14 mouse cellular contexts compared by ENCODE assay signal in the genomic region with DNA sequence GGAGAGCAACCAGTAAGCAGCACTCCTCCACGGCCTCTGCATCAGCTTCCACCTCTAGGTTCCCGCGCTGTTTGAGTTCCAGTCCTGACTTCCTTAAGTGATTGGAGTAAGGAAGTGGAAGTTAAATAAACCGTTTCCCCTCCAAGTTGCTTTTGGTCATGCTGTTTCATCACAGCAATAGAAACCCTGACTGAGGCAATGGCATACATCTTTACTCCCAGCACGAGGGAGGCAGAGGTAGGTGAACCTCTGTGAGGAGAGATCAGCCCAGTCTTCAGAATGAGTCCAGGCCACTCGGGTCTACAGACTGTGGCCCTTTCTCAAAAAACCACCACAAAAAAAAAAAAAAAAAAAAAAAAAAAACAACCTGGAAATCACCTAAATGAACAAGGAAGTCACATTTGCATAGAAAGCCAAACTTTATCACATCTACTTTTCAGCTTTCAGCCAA. TPM values are rescaled to one million over a fixed set of nuclear protein-coding genes. Genes with fewer than 3 reads are reported as not detected.
DNase-seq lines count a peak whose midpoint lies in the region; ATAC-seq and TF ChIP-seq lines count a peak whose summit lies in the region.
"Had no signal": no experiment of that assay in that cellular context is flagged by ENCODE, and none has a peak within 500 bp of the region (broad histone marks: within the 10 kb centered on the region; RNA-seq: fewer than 3 reads in every experiment).

No protein-coding gene starts in this region.

- 72% methylated on average over 6 of the region's 6 CpGs for WGBS in liver, adult 2 months
- WGBS in embryonic facial prominence, embryonic 14.5 days, result 72% methylated on average over 6 of the region's 6 CpGs

- no peak for DNase-seq in liver, adult 2 months (ENCODE audit: extremely low read depth, low read depth, low spot score)
- no peak for DNase-seq in liver
- no peak for DNase-seq in MEL (ENCODE audit: low read depth, low spot score)
- DNase-seq in embryonic facial prominence, embryonic 14.5 days (ENCODE audit: low spot score), result peak; percentile 17
- DNase-seq in right cerebral cortex, postnatal 36 days (ENCODE audit: low spot score in 2 of 2), result no peak
- no peak for DNase-seq in gastrocnemius, postnatal 4 days (ENCODE audit: low spot score in 2 of 2)
- DNase-seq: adrenal gland, postnatal 10 days; cerebellum, adult 11 months; gastrocnemius, postnatal 10 days; heart, postnatal 36 days; kidney, adult 11 months; right cerebral cortex, postnatal 14 days had no signal

- no peak for TF ChIP-seq POLR2A in liver, adult 2 months (IDR thresholded peaks at IDR 0.05; ENCODE audit: extremely low read depth, insufficient read depth, low read length)
- TF ChIP-seq POLR2A in MEL (IDR thresholded peaks at IDR 0.05; ENCODE audit: control insufficient read depth in 1 of 2, insufficient read depth in 1 of 2, low read depth in 1 of 2, low read length in 2 of 2, poor library complexity in 1 of 2), result no peak

- H3K4me3 ChIP-seq in liver, adult 2 months (ENCODE audit: insufficient read depth, low read depth, low read length), result no peak overlapping the region
- no peak overlapping the region for H3K4me3 ChIP-seq in MEL (ENCODE audit: control insufficient read depth in 1 of 2, insufficient read depth in 1 of 2, low read depth in 2 of 2, low read length in 2 of 2)
- no peak overlapping the region for H3K4me3 ChIP-seq in embryonic facial prominence, embryonic 14.5 days (ENCODE audit: low read depth, low read length)
- H3K4me3 ChIP-seq: midbrain, embryonic 15.5 days had no signal

- TF ChIP-seq RAD21 in MEL (IDR thresholded peaks at IDR 0.05; ENCODE audit: low read depth, low read length), result no peak

- peaks cover 8% of the 10 kb centered on the region; the same call in 1 of the 2 replicates for H3K36me3 ChIP-seq in liver, adult 2 months (ENCODE audit: control insufficient read depth, insufficient read depth, low read length)
- no peaks in the 10 kb centered on the region; a peak in 1 of 4 replicates for H3K36me3 ChIP-seq in MEL (ENCODE audit: control insufficient read depth in 1 of 2, insufficient read depth in 2 of 2, low read length in 2 of 2)
- H3K36me3 ChIP-seq in embryonic facial prominence, embryonic 14.5 days (ENCODE audit: control insufficient read depth, insufficient read depth, low read length), result peaks cover 7% of the 10 kb centered on the region; the same call in 1 of the 2 replicates
- H3K36me3 ChIP-seq: midbrain, embryonic 15.5 days had no signal

- TF ChIP-seq CTCF in liver, adult 2 months (IDR thresholded peaks at IDR 0.05; ENCODE audit: low read depth, low read length), result no peak
- TF ChIP-seq CTCF in MEL (IDR thresholded peaks at IDR 0.05 in 2 of 3, conservative IDR thresholded peaks at IDR 0.05 in 1 of 3; ENCODE audit: control insufficient read depth in 1 of 3, insufficient read depth in 1 of 3, low read depth in 2 of 3, low read length in 3 of 3, poor library complexity in 1 of 3, severe bottlenecking in 1 of 3), result no peak

- ATAC-seq in embryonic facial prominence, embryonic 14.5 days (ENCODE audit: low read depth), result no peak
- peak; percentile 90 for ATAC-seq in monocyte, adult 5-6 weeks (replicated peaks; ENCODE audit: insufficient number of reproducible peaks, low FRiP score, low TSS enrichment, poor library complexity, severe bottlenecking)
- ATAC-seq: midbrain, embryonic 15.5 days had no signal

- peaks cover 4% of the 10 kb centered on the region; the same call in 1 of the 2 replicates for H3K4me1 ChIP-seq in liver, adult 2 months (ENCODE audit: control insufficient read depth, insufficient read depth, low read length)
- no peaks in the 10 kb centered on the region for H3K4me1 ChIP-seq in MEL (ENCODE audit: control insufficient read depth in 1 of 2, insufficient read depth in 2 of 2, low read length in 2 of 2)
- no peaks in the 10 kb centered on the region; the same call in 1 of the 2 replicates for H3K4me1 ChIP-seq in embryonic facial prominence, embryonic 14.5 days (ENCODE audit: control insufficient read depth, insufficient read depth, low read length)

- 0 out of 2 replicates have a peak overlapping the region, but pooled peaks have one; percentile 1 for H3K27ac ChIP-seq in liver, adult 2 months (replicated peaks; ENCODE audit: insufficient read depth, low read depth, low read length)
- no peak overlapping the region for H3K27ac ChIP-seq in MEL (ENCODE audit: control insufficient read depth, low read depth, low read length)
- no peak overlapping the region; the same call in 1 of the 2 replicates for H3K27ac ChIP-seq in embryonic facial prominence, embryonic 14.5 days (replicated peaks; ENCODE audit: low read depth, low read length)
- H3K27ac ChIP-seq: midbrain, embryonic 15.5 days had no signal

- H3K27me3 ChIP-seq in liver, adult 2 months (ENCODE audit: control insufficient read depth, insufficient read depth, low read length), result no peaks in the 10 kb centered on the region
- no peaks in the 10 kb centered on the region for H3K27me3 ChIP-seq in MEL (ENCODE audit: control insufficient read depth in 1 of 2, insufficient read depth in 2 of 2, low read length in 2 of 2)
- H3K27me3 ChIP-seq in embryonic facial prominence, embryonic 14.5 days (replicated peaks; ENCODE audit: control insufficient read depth, insufficient read depth, low read length), result no peaks in the 10 kb centered on the region
- H3K27me3 ChIP-seq: midbrain, embryonic 15.5 days had no signal

- H3K79me2 ChIP-seq in liver, adult 2 months (ENCODE audit: control insufficient read depth, insufficient read depth, low read length), result peaks cover 28% of the 10 kb centered on the region; the same call in 1 of the 2 replicates
- peaks cover 1% of the 10 kb centered on the region; the same call in 1 of the 2 replicates for H3K79me2 ChIP-seq in MEL (ENCODE audit: control insufficient read depth, insufficient read depth, low read length, poor library complexity)

- no peaks in the 10 kb centered on the region for H3K9me3 ChIP-seq in MEL (replicated peaks; ENCODE audit: insufficient read depth, low read length)
- no peaks in the 10 kb centered on the region for H3K9me3 ChIP-seq in embryonic facial prominence, embryonic 14.5 days (ENCODE audit: control insufficient read depth, low read length)
- H3K9me3 ChIP-seq: midbrain, embryonic 15.5 days had no signal

- TF ChIP-seq EP300 in MEL (IDR thresholded peaks at IDR 0.05; ENCODE audit: low read depth in 1 of 2, low read length in 2 of 2), result no peak

- no peak overlapping the region for H3K9ac ChIP-seq in liver, adult 2 months (ENCODE audit: low read depth, low read length)
- no peak overlapping the region for H3K9ac ChIP-seq in MEL (ENCODE audit: control insufficient read depth, low read depth, low read length, poor library complexity, severe bottlenecking)
- no peak overlapping the region for H3K9ac ChIP-seq in embryonic facial prominence, embryonic 14.5 days (ENCODE audit: low read depth, low read length)
- H3K9ac ChIP-seq: midbrain, embryonic 15.5 days had no signal

- no peak overlapping the region for H3K4me2 ChIP-seq in embryonic facial prominence, embryonic 14.5 days (ENCODE audit: low read depth, low read length)
- H3K4me2 ChIP-seq: midbrain, embryonic 15.5 days had no signal

TF ChIP-seq in MEL, 35 proteins besides CTCF, POLR2A, EP300 and RAD21:
- TF ChIP-seq ZNF384 (IDR thresholded peaks at IDR 0.05; ENCODE audit: low read depth, low read length), result peak; percentile 68
- TF ChIP-seq ETS1 (IDR thresholded peaks at IDR 0.05; ENCODE audit: low read depth, low read length), result no peak

RNA-seq across cellular contexts. Expression of a gene that starts 7.4 kb away (rescaled TPM):
- 0.09 TPM in 1 of 2 replicates, not detected in the other for total RNA-seq in liver, adult 2 months (2014; rRNA removed)
- not detected in 2 replicates for polyA plus RNA-seq in liver, adult 2 months (2012; rRNA removed)
- total RNA-seq in MEL (2012; rRNA removed), result 0.27 and 0.42 TPM in 2 replicates
- polyA plus RNA-seq in MEL (2012; ENCODE audit: insufficient read depth in 1 of 2, insufficient read length in 2 of 2, low read depth in 1 of 2, low replicate concordance in 2 of 2, missing spikeins in 1 of 2), result 1 to 10 TPM in 1 of 2 experiments, not detected in 1; 7.4 TPM
- polyA plus RNA-seq in embryonic facial prominence, embryonic 14.5 days (2014; fragmentation: Nextera tagmentation; extraction: Ambion mirVana), result 2.2 and 2.3 TPM in 2 replicates
- 0.53 to 1.8 TPM (median 1.6 TPM) in 3 replicates for total RNA-seq in monocyte, adult 5-6 weeks (2017)
- 1 to 10 TPM; 1.9 to 2.9 TPM for total RNA-seq in gastrocnemius, postnatal 4 days (2021)

RNA-seq across cellular contexts. Expression of a gene that starts 11.0 kb away (rescaled TPM):
- total RNA-seq in liver, adult 2 months (2014; rRNA removed), result 34.7 and 40.3 TPM in 2 replicates
- polyA plus RNA-seq in liver, adult 2 months (2012; rRNA removed), result 26.4 and 26.8 TPM in 2 replicates
- total RNA-seq in MEL (2012; rRNA removed), result 29.2 and 40.4 TPM in 2 replicates
- polyA plus RNA-seq in MEL (2012; ENCODE audit: insufficient read depth in 1 of 2, insufficient read length in 2 of 2, low read depth in 1 of 2, low replicate concordance in 2 of 2, missing spikeins in 1 of 2), result 10 to 100 TPM in 1 of 2 experiments, not detected in 1; 48.0 TPM
- polyA plus RNA-seq in embryonic facial prominence, embryonic 14.5 days (2014; fragmentation: Nextera tagmentation; extraction: Ambion mirVana), result 105 and 109 TPM in 2 replicates
- total RNA-seq in monocyte, adult 5-6 weeks (2017), result 168 to 200 TPM (median 191 TPM) in 3 replicates
- 100 to 1,000 TPM; 113 to 118 TPM for total RNA-seq in gastrocnemius, postnatal 4 days (2021)

RNA-seq across cellular contexts. Expression of a gene that starts 39.0 kb away (rescaled TPM):
- 5.7 and 6.0 TPM in 2 replicates for total RNA-seq in liver, adult 2 months (2014; rRNA removed)
- polyA plus RNA-seq in liver, adult 2 months (2012; rRNA removed), result 1.4 and 2.5 TPM in 2 replicates
- 176 and 189 TPM in 2 replicates for total RNA-seq in MEL (2012; rRNA removed)
- polyA plus RNA-seq in MEL (2012; ENCODE audit: insufficient read depth in 1 of 2, insufficient read length in 2 of 2, low read depth in 1 of 2, low replicate concordance in 2 of 2, missing spikeins in 1 of 2), result 100 to 1,000 TPM in 1 of 2 experiments, not detected in 1; 128 TPM
- 168 and 218 TPM in 2 replicates for polyA plus RNA-seq in embryonic facial prominence, embryonic 14.5 days (2014; fragmentation: Nextera tagmentation; extraction: Ambion mirVana)
- 32.7 to 41.8 TPM (median 36.0 TPM) in 3 replicates for total RNA-seq in monocyte, adult 5-6 weeks (2017)
- 10 to 100 TPM; 40.9 to 41.6 TPM for total RNA-seq in gastrocnemius, postnatal 4 days (2021)
